Mouse (Mus musculus) urinary bladder, postnatal 10 days (tissue): Measurements from ENCODE around the gene Tmcc2.

Experiments used
- DNase-seq: peaks from one replicate; pipeline ENCODE4 v3.0.0; 2022; ENCODE audit warnings: low spot score

Gene Tmcc2

DNA sequence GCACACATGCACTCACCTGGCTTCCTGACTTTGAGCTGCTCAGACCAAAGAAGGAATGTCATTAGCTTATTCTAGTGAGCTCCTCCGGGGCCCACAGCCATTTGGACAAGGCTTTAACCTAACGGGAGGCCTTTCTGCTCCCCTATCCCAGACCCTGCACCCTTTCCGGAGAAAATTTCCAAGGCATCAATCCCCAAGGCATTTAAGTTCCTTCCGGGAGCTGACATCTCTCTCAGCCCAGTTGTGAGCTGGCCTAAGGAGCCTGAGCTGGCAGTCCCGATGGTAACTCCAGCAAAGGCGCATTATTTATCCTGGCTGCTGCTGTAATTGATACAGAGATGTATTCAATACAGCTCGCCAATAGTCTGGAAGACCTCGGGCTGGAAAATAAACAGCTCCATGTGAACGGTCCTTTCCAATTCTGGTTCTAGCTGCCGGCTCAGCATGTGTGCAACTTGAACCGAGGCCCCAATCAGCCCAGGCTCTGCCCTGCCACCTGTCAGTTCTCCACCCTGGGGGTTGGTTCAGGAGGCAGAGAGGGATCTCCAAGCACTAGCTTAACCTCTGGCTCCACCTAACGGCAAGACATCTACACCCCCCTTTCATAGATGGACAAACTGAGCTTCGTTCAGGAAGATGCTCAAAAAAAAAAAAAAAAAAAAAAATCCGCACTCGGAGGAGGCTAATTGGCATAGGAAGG lies 1.0 kb downstream of the Tmcc2 start:
- DNase-seq = no peak

DNA sequence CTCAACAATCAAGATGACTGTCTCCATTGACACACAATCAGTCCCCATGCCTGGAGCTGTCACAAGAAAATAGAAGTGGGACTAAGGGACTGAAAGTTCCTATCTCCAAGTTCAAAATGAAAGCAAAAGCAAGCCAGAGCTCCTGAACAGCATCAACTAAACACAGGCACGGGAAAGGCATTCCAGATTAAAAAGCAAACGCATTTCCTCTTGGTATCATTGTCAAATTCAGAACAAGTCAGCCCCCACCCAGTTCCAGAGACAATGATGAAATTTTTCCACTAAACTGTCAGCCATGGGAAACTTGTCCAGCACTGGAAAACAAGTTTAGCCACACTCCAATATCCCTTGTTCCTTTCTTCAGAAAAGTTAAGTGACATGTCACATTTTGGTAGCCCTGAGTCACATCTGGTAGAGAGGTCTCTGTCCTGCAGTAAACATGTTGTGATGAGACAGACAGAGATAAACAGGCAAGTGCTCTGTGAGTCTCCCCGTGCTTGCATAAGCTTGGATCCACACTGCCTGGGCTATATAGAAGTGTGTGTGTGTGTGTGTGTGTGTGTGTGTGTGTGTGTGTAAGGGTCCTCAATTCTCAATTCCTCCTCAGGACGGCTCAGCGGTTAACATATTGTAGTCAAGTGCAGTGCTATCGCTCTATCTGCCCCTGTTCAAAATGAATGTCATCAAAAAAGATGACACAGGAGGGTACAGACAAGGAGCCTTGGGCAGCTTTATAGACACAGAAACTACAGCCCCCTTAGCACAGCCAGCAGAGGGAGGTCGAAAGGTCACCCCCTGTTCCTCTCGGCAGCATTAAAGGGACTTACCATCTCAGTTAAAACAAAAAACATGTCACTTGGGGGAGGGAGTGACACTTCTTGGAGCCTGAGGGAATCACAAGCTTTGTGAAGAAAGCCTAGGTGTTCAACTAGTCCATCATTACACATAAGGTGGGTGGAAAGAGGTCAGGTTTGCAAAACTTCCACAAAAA lies 2.0 kb downstream of the Tmcc2 start:
- no peak for DNase-seq

DNA sequence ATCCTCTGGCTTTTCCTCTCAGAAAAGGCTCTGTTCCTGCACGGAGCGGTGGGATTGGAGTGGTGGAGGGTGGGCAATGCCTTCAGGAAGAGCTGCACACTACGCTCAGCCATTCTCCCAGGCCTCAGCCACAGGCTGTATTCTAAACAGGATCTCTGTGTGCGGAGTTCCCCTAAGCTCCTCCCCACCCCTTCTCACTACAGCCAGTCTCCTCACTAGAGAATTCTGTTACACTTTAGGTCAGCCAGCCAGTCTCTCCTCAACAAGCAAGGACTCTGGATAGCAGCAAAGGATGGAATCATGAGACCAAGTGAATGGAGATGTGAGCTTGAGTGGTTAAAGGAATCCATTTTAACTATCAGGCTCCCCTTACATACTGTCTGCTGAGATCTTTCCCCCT lies 3.1 kb downstream of the Tmcc2 start:
- DNase-seq = no peak

DNA sequence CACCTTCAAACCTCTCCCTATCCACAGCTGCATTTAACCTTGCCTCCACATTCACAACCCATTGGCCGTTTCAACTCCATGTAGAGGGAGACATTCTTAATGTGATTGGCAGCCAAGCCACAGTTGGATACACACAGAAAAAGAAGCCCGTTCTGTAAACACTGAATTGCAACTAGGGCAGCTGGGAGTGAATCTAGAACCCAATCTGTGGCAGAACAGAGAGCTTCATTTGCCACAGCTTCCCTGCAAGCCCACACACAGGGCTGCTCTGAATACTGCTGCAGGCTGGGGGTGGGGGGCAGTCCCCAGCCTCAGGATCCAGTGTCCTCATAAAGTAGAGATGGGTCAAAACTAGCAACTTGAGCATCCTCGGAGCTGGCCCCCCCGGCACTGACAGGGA lies 4.8 kb downstream of the Tmcc2 start:
- no peak for DNase-seq

DNA sequence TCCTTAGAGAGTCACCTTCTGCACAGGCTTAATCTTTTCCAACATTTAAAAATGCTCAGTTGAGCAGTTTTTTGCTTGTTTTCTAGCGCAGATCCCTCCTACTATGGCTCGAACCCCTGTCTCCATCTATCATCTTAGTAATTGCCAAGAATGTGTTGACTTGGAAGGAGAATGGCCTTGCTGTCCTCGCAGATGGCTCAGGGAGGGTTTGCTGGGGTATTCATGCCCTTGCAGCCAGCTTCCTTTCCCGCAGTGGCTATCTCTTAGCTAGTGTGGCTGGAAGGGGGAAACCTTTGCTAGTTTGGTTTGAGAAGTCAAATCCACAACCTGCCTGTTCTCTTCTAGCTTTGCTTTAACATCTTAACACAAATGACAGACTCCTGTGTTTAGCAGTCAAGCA lies 5.4 kb downstream of the Tmcc2 start:
- DNase-seq = no peak

DNA sequence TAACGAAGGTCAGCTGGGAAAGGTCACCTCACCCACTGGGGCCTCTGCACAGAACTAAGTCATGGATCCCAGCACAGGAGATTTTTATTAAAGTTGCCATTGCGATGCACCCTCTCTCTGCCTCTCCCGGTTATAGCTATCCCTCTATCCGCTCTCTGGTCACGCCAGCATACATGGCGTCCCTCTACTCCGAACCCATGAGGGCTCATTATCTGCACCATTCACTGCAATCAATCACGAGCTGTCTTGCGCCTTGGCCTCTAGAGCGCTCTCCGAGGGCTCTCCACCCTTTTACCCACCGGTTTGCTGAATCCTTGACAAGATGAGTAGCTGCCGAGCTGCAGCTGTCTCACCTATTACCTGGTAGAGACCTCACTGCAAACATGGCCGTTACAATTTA lies 5.8 kb downstream of the Tmcc2 start:
- no peak for DNase-seq

DNA sequence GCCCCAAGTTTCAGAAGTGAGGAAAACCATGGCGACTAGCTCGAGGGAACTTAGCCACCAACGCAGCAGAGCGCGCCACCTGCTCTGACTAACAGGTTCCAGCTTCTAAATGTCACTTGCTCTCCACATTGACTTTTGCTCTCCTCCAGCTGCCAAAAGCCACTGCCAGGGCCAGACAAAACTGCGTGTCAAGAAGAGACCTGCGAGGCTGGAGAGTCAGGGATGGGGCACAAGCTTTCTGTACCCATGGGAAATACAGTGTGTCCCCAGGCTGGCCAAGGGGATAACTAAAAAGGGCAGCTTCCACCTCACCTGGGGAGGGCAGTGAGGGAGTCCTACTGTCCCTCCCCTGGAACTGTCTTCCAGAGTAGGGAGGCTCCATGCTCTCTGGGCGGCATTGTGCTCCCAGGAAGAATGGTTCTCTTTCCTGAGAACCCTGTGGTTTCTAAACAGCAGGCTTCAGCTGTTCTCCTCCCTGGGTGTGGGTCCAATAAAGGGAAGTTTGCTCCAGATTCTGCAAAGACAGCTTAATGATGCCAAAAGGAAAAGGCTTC lies 7.0 kb downstream of the Tmcc2 start:
- DNase-seq = no peak

DNA sequence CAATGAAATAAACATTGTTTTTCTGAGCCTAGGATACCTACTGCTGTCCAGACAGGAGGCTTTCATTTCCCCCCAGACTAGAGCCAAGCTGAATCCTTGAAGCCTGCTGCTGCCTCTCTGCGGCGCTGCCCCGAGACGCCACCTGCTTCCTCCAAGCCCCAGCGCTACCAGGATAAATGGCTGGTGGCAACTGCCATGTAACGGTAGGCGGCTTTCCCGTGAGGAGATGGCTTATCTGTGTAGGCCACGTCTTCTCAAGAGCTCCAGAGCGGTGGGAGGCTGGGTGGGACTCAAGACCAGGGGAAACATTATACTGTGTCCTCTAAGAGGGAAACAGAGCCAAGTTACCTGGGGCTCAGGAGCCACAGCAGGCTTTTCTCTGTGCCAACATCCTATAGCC lies 9.2 kb downstream of the Tmcc2 start:
- DNase-seq = no peak

DNA sequence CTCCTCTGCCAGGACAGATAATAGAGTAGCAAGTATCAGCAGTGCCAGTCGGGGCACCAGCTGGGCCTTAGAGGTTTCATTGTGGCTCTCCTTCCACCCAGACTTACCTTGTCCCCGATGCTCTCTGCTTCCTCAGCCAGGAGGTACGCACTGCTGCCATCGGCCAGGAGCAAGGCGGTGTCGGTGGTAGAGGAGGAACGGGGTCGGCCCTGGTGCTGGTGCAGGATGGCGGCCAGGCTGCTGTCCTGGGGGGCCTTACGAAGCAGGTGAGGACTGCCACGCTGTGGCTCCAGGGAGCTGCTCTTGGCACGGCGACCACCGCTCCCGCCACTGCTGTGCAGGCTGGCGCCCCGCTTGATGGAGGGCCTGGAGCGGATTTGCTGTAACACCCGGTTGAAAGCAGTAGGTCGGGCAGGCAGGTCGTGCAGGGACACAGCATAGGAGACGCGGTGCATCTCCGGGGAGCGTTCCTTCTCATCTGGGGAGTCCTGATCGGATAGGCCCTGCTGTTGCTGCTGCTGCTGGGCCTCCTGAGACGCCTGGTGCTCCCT lies 10.5 kb downstream of the Tmcc2 start:
- DNase-seq = no peak

DNA sequence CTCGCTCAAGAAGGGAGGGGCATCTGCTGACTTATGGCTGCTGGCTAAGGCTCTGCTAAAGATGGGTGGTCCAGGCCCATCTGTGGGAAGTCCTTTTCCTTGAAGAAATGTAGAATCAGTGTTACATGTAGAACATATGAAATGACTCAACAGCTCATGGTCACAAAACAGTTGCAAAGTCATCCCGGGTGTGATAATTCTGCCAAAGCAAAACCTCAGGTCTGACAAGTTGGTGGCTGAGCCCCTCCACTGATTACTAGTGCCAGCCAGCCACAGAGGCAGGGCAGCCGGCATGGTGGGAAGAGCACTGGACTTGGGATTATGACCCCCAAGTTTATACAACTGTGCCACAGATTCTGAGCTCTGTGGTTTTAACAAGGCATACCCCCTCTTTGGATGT lies 13.3 kb downstream of the Tmcc2 start:
- no peak for DNase-seq

DNA sequence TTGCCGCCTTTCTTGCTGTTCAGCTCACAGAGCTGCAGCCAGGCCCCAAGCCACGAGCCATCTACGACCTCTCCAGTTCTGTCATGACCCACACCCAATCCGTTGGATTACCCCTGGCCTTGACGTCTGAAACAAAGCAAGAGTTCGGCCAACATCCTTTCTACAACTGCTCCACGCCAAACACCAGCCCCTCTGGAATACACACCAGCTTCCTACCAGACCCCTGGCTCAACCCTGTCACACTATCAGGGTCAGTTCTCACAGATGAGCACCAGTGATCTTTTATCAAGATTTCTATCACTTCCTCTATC lies 14.1 kb downstream of the Tmcc2 start:
- no peak for DNase-seq

DNA sequence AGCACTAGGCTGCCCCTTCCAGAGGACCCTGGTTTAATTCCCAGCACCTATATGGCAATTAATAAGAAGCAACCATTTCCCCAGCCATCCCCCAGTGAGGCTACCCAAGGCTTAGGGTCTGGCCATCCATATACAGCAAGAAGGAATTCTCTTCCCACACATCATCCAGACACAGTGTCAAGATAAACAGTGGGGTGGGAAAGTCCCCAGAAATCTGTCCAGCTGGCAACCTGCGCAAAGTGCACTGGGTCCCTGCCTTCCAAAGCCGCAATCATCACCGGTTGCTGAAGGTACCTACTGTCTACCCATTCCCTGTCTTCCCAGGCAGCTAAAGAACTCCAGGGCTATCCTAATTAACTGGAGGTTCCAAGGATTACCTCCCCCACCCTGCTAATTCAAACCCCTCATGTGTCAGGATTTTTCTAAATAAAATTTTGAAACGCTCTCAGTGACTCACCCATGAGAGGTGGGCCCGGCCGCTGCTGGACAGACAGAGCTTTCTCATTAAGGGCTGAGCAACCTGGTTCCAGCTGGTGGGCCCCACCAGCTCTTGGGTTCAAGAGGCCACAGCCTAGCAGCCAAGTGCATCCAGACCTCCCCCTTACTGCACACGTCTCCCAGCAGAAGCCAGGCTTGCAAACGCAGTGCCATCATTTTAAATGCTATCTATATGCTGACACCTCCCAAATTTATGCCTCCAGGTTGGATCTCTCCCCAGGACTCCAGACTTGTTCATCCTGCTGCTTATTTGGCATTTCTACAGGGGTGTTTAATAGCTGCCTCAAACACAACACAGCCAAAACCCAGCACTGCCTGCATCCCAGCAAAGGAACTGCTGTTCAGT lies 14.6 kb downstream of the Tmcc2 start:
- DNase-seq = no peak

DNA sequence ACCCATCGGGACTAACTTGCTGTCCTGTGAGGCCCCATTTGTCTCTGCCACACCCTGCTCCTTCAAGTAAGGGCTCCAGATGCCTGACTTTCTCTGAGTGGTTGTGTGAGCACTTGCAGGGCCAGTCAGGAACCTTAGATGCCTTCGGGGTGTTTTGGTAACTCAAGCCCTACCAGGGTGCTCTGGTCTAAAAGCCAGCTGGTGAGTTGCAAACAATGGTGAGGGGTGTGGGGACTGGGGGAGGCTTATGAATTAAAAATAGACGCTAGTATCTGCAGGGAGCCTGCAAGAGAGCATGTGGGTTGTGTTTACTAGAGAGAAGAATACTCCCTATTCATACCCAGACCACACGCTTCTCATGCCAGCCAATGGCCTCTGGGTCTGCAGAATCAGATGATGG lies 15.8 kb downstream of the Tmcc2 start:
- no peak for DNase-seq

DNA sequence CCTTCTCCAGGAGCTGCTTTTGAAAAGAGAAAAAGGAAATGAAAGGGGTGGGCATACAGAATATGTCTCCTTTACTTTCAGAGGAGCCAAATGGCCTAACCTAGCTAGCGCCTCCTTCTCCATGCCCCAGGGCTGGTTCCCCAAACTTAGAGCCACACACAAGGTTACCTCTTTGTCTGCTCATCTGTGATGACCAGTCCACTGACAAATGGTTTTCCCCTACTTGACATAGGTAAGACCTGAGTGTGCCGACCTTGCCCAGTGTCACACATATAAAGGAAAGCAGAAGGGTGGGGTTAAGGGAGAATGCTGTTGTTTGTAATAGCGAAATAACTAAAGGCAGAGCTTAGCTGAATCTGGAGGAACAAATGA lies 16.2 kb downstream of the Tmcc2 start:
- DNase-seq = no peak

DNA sequence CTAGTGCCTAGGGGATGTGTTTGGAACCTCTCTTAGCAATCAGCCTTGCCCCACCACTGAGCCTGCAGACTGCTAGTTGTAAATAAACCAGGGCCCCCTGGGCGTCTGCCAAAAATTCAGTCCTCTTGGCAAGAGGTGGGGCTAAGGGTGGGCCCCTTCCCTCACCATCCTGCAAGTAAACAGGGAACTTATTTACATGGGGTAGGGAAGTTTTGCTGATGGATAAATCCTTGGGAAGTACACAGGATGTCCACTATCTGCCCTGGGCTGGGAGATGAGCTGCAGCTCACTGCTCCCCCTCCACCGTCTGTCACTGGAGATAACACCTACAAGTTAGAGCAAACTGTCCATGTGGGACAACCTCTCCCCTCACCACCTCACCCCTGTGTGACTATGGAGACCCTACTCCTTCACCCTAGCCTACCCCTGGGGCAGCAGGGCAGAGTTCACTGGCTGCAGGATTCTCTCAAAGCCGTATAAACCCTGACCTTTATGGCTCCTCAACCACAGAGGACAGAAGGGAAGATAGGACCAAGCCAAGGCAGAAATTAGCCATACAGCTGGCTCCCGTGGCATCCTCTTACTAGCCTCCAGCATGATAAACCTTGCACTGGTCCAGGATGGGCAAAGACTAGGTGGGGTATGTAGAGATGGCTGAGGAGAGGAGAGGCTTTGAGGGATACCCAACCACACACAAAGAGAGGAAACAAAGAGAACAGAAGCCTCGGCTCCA lies 16.8 kb downstream of the Tmcc2 start:
- no peak for DNase-seq

DNA sequence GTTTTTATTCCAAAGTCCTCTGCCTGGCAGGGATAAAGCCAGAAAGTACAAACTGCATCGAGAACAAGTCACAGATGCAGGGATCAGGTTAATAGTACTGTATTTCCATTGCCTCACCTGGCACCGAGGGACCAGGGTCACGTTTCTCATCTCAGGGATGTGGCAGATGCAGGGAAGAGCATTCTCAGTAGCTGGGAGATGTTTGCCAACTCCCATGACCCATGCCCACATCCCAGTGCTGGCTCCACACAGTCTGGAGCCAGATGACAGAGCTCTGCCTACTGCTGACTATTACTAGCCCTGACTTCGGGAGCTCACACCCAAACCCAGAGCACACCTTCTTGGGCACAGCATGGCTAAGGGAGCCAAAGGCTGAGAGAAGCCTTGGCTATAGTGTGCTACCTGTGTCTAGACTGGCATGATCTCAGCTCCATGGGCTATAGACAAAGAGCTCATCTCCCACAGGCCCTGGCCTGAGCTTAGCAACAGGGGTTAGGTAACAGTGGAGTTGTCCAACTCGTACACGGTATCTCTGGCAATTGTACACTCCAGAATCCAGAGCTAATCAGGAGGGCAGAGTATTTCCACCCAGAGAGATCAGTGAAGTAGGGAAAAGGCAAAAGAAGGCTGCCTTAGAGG lies 18.1 kb downstream of the Tmcc2 start:
- DNase-seq = no peak

DNA sequence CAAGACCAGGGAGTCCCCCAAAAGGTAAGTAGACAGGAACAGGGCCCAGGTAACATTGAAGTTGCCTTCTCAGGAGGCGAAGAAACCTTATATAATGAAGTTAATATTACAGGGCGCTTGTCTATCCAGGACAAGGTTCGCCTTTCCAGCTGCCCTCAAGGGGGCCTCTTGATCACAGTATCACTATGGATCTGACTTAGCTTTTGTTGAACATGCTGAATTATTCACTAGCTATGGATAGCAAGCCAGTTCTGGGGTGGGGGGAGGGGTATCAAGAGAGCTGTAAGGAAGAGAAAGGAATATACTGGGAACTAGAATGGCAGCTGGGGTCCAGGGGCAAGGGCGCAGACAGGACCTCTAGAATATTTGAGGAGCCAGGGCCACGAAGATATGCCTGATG lies 18.7 kb downstream of the Tmcc2 start:
- DNase-seq = no peak

DNA sequence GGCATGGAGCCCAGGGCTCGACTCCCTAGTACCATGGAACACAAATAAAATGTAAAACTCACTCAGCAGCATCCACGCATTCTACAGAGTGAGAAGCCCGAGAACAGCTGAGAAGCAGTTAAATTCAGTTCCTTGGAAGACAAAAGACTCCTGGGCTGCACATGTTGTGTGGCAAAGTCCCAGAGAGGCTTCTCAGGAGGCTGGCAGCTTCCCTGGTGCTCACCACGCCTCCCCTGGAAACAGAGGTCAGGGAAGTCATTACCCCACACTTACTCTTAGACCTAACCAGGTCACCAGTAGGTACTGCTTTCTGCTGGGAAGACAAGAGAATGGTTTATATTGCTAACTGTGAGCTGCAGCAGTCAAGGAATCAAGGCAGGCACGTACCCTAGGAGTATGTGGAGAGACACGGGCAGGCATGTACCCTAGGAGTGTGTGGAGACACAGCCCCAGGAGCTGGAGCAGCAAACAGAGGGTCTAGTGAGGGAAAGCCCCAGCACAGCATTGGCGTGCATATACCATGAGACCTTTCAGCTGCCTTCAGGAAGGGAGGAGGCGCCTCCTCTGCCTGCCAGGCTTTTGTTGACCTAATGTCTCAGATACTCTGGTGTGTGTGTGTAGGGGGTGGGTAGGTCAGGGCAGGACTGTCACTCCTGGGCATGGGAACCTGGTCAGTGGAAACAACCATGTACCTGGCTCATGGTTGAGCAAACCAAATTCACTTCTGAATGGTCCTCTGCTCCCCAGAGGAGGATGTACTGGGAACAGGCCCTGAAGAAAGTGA lies 19.6 kb downstream of the Tmcc2 start:
- no peak for DNase-seq

DNA sequence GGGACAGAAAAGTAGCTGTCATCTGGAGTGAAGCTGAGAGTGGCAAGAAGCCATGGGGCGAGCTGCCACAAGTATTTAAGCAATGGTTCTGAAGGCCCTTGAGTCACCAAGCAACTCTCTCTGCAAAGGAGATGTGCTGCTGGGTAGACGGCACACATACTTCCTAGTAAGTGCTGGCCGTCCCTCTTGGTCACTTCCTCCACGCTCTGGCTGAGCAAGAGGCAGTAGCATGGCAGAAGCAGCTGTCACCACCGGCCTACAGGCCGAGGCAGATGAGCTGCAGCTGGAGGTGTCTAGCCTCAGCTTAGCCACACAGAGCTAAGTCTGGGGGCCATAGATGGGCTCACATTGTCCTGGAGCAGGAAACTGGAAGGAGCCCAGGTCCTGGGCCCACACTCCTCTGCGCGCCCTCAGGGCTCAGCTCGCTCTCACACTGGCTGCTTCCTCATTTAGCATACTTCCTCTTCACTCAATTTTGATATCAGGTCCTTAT lies 20.4 kb downstream of the Tmcc2 start:
- DNase-seq = no peak
